Mouse (Mus musculus) liver, adult 2 months (tissue): ENCODE measurements around the gene Gm20604.

Source experiments
- CTCF ChIP-seq: fragments of 200-500 bp; IDR thresholded peaks from 2 replicates; pipeline ENCODE4 v1.5.1; 2011; ENCODE audit warnings: low read depth, low read length, control low read depth
- POLR2A ChIP-seq: fragments of 200-500 bp; IDR thresholded peaks from 2 replicates; pipeline ENCODE4 v1.6.1; 2011; ENCODE audit warnings: low read length, control low read depth; ENCODE audit not compliant: insufficient read depth; ENCODE audit errors: extremely low read depth

DNA sequence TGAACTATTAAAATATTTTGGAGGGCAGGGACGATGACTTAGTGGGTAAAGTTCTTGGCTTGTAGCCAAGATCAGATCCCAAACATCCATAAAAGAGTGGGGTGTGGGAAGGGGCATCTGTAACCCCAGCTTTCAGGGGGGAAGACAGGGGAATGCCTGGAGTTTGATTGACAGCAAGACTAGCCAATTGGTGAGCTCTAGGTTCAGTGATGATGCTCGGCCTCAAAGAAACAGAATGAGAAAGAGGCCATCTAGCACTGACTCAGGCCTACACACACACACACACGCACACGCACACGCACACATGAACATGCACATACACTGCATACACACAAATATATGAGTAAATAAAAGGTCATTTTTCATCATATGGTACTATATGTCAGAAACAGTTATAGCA is 48.6 kb downstream of the Gm20604 start:
- no peak for TF ChIP-seq POLR2A
- TF ChIP-seq CTCF: no peak
